Mouse (Mus musculus) MEL (cell line): ENCODE measurements around the gene Kcng3. TPM values are rescaled to one million over a fixed set of nuclear protein-coding genes. Genes with fewer than 3 reads are reported as not detected.

Experiments used
- DNase-seq: peaks from one replicate; pipeline ENCODE4 v3.0.0; 2011; ENCODE audit warnings: low read depth, low spot score
- H3K27ac ChIP-seq: 2 replicates; pipeline ENCODE4 v1.5.1; 2012; ENCODE audit warnings: low read depth, mild to moderate bottlenecking, control low read depth, low read length, moderate library complexity; ENCODE audit not compliant: control insufficient read depth
- H3K27me3 ChIP-seq, 2 experiments: fragments of 150-350 bp in 1 of 2; sonication (generic) in 1 of 2; 2 replicates each; pipeline ENCODE4 v1.6.1; 2012; ENCODE audit warnings: low read length in 2 of 2, mild to moderate bottlenecking in 2 of 2, improper control_type of control experiment in 1 of 2, moderate library complexity in 1 of 2; ENCODE audit not compliant: insufficient read depth in 2 of 2, control insufficient read depth in 1 of 2
- H3K36me3 ChIP-seq, 2 experiments: 2 replicates each; pipeline ENCODE4 v1.6.1; 2012 to 2014; ENCODE audit warnings: low read length in 2 of 2, improper control_type of control experiment in 1 of 2, inconsistent platforms in 1 of 2, mild to moderate bottlenecking in 1 of 2; ENCODE audit not compliant: insufficient read depth in 2 of 2, control insufficient read depth in 1 of 2
- H3K4me1 ChIP-seq, 2 experiments: fragments of 150-350 bp in 1 of 2; sonication (generic) in 1 of 2; 2 replicates each; pipeline ENCODE4 v1.6.1; 2012; ENCODE audit warnings: low read length in 2 of 2, improper control_type of control experiment in 1 of 2, mild to moderate bottlenecking in 1 of 2; ENCODE audit not compliant: insufficient read depth in 2 of 2, control insufficient read depth in 1 of 2
- H3K4me3 ChIP-seq, 2 experiments: fragments of 150-350 bp in 1 of 2; sonication (generic) in 1 of 2; 2 replicates each; pipeline ENCODE4 v1.5.1; 2012; ENCODE audit warnings: low read depth in 2 of 2, low read length in 2 of 2, mild to moderate bottlenecking in 2 of 2, moderate library complexity in 2 of 2, control low read depth in 1 of 2, improper control_type of control experiment in 1 of 2; ENCODE audit not compliant: control insufficient read depth in 1 of 2, insufficient read depth in 1 of 2
- H3K79me2 ChIP-seq: 2 replicates; pipeline ENCODE4 v1.6.1; 2012; ENCODE audit warnings: mild to moderate bottlenecking, low read length, moderate library complexity; ENCODE audit not compliant: control insufficient read depth, poor library complexity, insufficient read depth
- H3K9ac ChIP-seq: 2 replicates; pipeline ENCODE4 v1.6.1; 2012; ENCODE audit warnings: low read depth, mild to moderate bottlenecking, control low read depth, low read length, moderate library complexity; ENCODE audit not compliant: control insufficient read depth, poor library complexity, severe bottlenecking
- H3K9me3 ChIP-seq: fragments of 150-350 bp; sonication (generic); replicated peaks from 2 replicates; pipeline ENCODE4 v1.6.1; 2012; ENCODE audit warnings: mild to moderate bottlenecking, low read length, improper control_type of control experiment, moderate library complexity; ENCODE audit not compliant: insufficient read depth
- CTCF ChIP-seq, 3 experiments: IDR thresholded peaks in 2 of 3; conservative IDR thresholded peaks in 1 of 3; 2 replicates each; pipeline ENCODE4 v1.5.1; 2011 to 2012; ENCODE audit warnings: low read length in 3 of 3, low read depth in 2 of 3, mild to moderate bottlenecking in 2 of 3, improper control_type of control experiment in 1 of 3, inconsistent platforms in 1 of 3, mixed read lengths in 1 of 3, moderate library complexity in 1 of 3; ENCODE audit not compliant: control insufficient read depth in 1 of 3, insufficient read depth in 1 of 3, poor library complexity in 1 of 3, severe bottlenecking in 1 of 3
- ELF1 ChIP-seq: IDR thresholded peaks from 2 replicates; pipeline ENCODE4 v1.6.1; 2014; ENCODE audit warnings: low read depth, mild to moderate bottlenecking, inconsistent platforms, low read length, improper control_type of control experiment, moderate library complexity
- KAT2A ChIP-seq: conservative IDR thresholded peaks from 2 replicates; pipeline ENCODE4 v1.6.1; 2012; ENCODE audit warnings: low read depth, low read length, improper control_type of control experiment, inconsistent platforms
- MEF2A ChIP-seq: IDR thresholded peaks from 2 replicates; pipeline ENCODE4 v1.6.1; 2014; ENCODE audit warnings: low read depth, mild to moderate bottlenecking, inconsistent platforms, low read length, improper control_type of control experiment; ENCODE audit not compliant: poor library complexity, insufficient replicate concordance, severe bottlenecking; ENCODE audit errors: extremely low read depth
- MXI1 ChIP-seq: IDR thresholded peaks from 2 replicates; pipeline ENCODE4 v1.6.1; 2011; ENCODE audit warnings: mild to moderate bottlenecking, low read depth, low read length, improper control_type of control experiment
- MYC ChIP-seq: IDR thresholded peaks from 2 replicates; pipeline ENCODE4 v1.6.1; 2011; ENCODE audit warnings: low read depth, mild to moderate bottlenecking, low read length, improper control_type of control experiment, moderate library complexity
- NELFE ChIP-seq: IDR thresholded peaks from 2 replicates; pipeline ENCODE4 v1.6.1; 2011; ENCODE audit warnings: low read depth, low read length, improper control_type of control experiment
- NRF1 ChIP-seq: IDR thresholded peaks from 2 replicates; pipeline ENCODE4 v1.6.1; 2014; ENCODE audit warnings: low read depth, mild to moderate bottlenecking, inconsistent platforms, low read length, improper control_type of control experiment, moderate library complexity; ENCODE audit not compliant: poor library complexity, insufficient read depth, severe bottlenecking
- POLR2AphosphoS2 ChIP-seq: IDR thresholded peaks from 2 replicates; pipeline ENCODE4 v1.6.1; 2011; ENCODE audit warnings: low read length, improper control_type of control experiment
- RCOR1 ChIP-seq: IDR thresholded peaks from 2 replicates; pipeline ENCODE4 v1.6.1; 2012; ENCODE audit warnings: low read depth, mild to moderate bottlenecking, inconsistent platforms, low read length, improper control_type of control experiment
- SIN3A ChIP-seq: IDR thresholded peaks from 2 replicates; pipeline ENCODE4 v1.6.1; 2012; ENCODE audit warnings: low read length, improper control_type of control experiment, inconsistent platforms
- SMC3 ChIP-seq: IDR thresholded peaks from 2 replicates; pipeline ENCODE4 v1.6.1; 2011; ENCODE audit warnings: low read depth, low read length, improper control_type of control experiment
- UBTF ChIP-seq: IDR thresholded peaks from 2 replicates; pipeline ENCODE4 v1.6.1; 2012; ENCODE audit warnings: low read depth, mild to moderate bottlenecking, inconsistent platforms, low read length, improper control_type of control experiment, moderate library complexity, borderline replicate concordance; ENCODE audit not compliant: insufficient read depth
- USF1 ChIP-seq: IDR thresholded peaks from 2 replicates; pipeline ENCODE4 v1.6.1; 2014; ENCODE audit warnings: low read depth, mild to moderate bottlenecking, inconsistent platforms, low read length, improper control_type of control experiment, moderate library complexity
- USF2 ChIP-seq, 2 experiments: IDR thresholded peaks; 2 replicates each; pipeline ENCODE4 v1.6.1; 2011 to 2012; ENCODE audit warnings: improper control_type of control experiment in 2 of 2, low read length in 2 of 2, borderline replicate concordance in 1 of 2, inconsistent platforms in 1 of 2, low read depth in 1 of 2, mild to moderate bottlenecking in 1 of 2; ENCODE audit not compliant: insufficient read depth in 1 of 2
- ZC3H11A ChIP-seq: IDR thresholded peaks from 2 replicates; pipeline ENCODE4 v1.6.1; 2012; ENCODE audit warnings: low read depth, mild to moderate bottlenecking, inconsistent platforms, low read length, improper control_type of control experiment
- ZNF384 ChIP-seq: IDR thresholded peaks from 2 replicates; pipeline ENCODE4 v1.6.1; 2012; ENCODE audit warnings: low read depth, mild to moderate bottlenecking, inconsistent platforms, low read length, improper control_type of control experiment
- polyA plus RNA-seq, 2 experiments: library from polyadenylated mRNA; stranded (reverse) in 1 of 2; unstranded in 1 of 2; fragments of >175 nt in 1 of 2; fragments of >200 nt in 1 of 2; gene quantifications; 2 replicates each; pipeline versions ENCODE4 v1.2.1 to v1.2.4; 2012; ENCODE audit warnings: low replicate concordance in 2 of 2, low read depth in 1 of 2; ENCODE audit not compliant: insufficient read length in 2 of 2, insufficient read depth in 1 of 2, missing spikeins in 1 of 2
- total RNA-seq: library from RNA; depleted of rRNA; stranded (reverse); fragments of 300-350 nt; gene quantifications from 2 replicates; pipeline ENCODE4 v1.2.3, GENCODE M21; 2012

Gene Kcng3
- total and polyA plus RNA-seq, 3 experiments, result not detected

- H3K27ac ChIP-seq, result no peak overlapping the region
- H3K27me3 ChIP-seq, result no peaks in the 10 kb centered on the region
- no peaks in the 10 kb centered on the region for H3K79me2 ChIP-seq
- H3K9ac ChIP-seq, result no peak overlapping the region
- DNase-seq, result no peak
- H3K36me3 ChIP-seq, result no peaks in the 10 kb centered on the region
- no peaks in the 10 kb centered on the region for H3K9me3 ChIP-seq
- H3K4me3 ChIP-seq, result no peak overlapping the region
- H3K4me1 ChIP-seq, result no peaks in the 10 kb centered on the region
- no peak for TF ChIP-seq SMC3
These were observed 30.7 kb downstream of the Kcng3 start for GRCm38 (mm10) chr17:83600976-83601375.

- H3K4me1 ChIP-seq, result no peaks in the 10 kb centered on the region; a peak in 1 of 4 replicates
- no peak overlapping the region for H3K27ac ChIP-seq
- H3K9me3 ChIP-seq, result no peaks in the 10 kb centered on the region
- H3K79me2 ChIP-seq, result no peaks in the 10 kb centered on the region
- H3K27me3 ChIP-seq, result no peaks in the 10 kb centered on the region
- no peak for DNase-seq
- H3K9ac ChIP-seq, result no peak overlapping the region
- H3K36me3 ChIP-seq, result no peaks in the 10 kb centered on the region
- no peak overlapping the region for H3K4me3 ChIP-seq
- TF ChIP-seq MXI1 (no peak), USF2 (IDR thresholded peaks at IDR 0.05; ENCODE audit: borderline replicate concordance in 1 of 2, insufficient read depth in 1 of 2, low read depth in 1 of 2, low read length in 2 of 2) (no peak), POLR2AphosphoS2 (no peak), USF1 (no peak), ZNF384 (no peak), SMC3 (no peak), ELF1 (no peak), CTCF (IDR thresholded peaks at IDR 0.05 in 2 of 3, conservative IDR thresholded peaks at IDR 0.05 in 1 of 3; ENCODE audit: control insufficient read depth in 1 of 3, insufficient read depth in 1 of 3, low read depth in 2 of 3, low read length in 3 of 3, poor library complexity in 1 of 3, severe bottlenecking in 1 of 3) (no peak), MEF2A (no peak), NRF1 (no peak), ZC3H11A (no peak), RCOR1 (no peak), NELFE (no peak), MYC (no peak), KAT2A (no peak), UBTF (no peak), SIN3A (no peak)
These were observed 35.7 kb downstream of the Kcng3 start for GRCm38 (mm10) chr17:83595966-83596365.
